In genomic region chr3:88142546-88142915, GRCm38 (mm10) we compare ENCODE assay signal across 8 mouse cellular contexts. TPM values are rescaled to one million over a fixed set of nuclear protein-coding genes. Genes with fewer than 3 reads are reported as not detected.
DNase-seq lines count a peak whose midpoint lies in the region; ATAC-seq and TF ChIP-seq lines count a peak whose summit lies in the region.

No protein-coding gene starts in this region.

- peak overlapping the region; percentile 86 for H3K9ac ChIP-seq in heart, adult 2 months (ENCODE audit: low read depth, low read length)
- H3K9ac ChIP-seq in hindbrain, embryonic 15.5 days: peak overlapping the region; percentile 90
- peak overlapping the region; percentile 84 for H3K9ac ChIP-seq in midbrain, embryonic 14.5 days (replicated peaks; ENCODE audit: low read length)

- H3K9me3 ChIP-seq in hindbrain, embryonic 15.5 days: no peaks in the 10 kb centered on the region
- H3K9me3 ChIP-seq in midbrain, embryonic 14.5 days (ENCODE audit: control insufficient read depth, low read length): no peaks in the 10 kb centered on the region

- peaks cover 14% of the 10 kb centered on the region for H3K79me2 ChIP-seq in heart, adult 2 months (replicated peaks; ENCODE audit: control insufficient read depth, insufficient read depth, low read length)

- peaks cover 10% of the 10 kb centered on the region for H3K36me3 ChIP-seq in heart, adult 2 months (ENCODE audit: control insufficient read depth, insufficient read depth, low read length)
- H3K36me3 ChIP-seq in thymus, adult 2 months (ENCODE audit: control insufficient read depth, insufficient read depth, low read length): no peaks in the 10 kb centered on the region
- no peaks in the 10 kb centered on the region for H3K36me3 ChIP-seq in hindbrain, embryonic 15.5 days
- no peaks in the 10 kb centered on the region for H3K36me3 ChIP-seq in midbrain, embryonic 14.5 days (ENCODE audit: control insufficient read depth, insufficient read depth, low read length)

- peak; percentile 59 for ATAC-seq in hindbrain, embryonic 15.5 days (ENCODE audit: low FRiP score, low read depth)
- peak; percentile 53 for ATAC-seq in midbrain, embryonic 14.5 days (ENCODE audit: low FRiP score, low TSS enrichment)

- WGBS in heart, adult 2 months: under 1% methylated on average over 55 of the region's 57 CpGs
- under 1% methylated on average over 57 of the region's 57 CpGs for WGBS in thymus, adult 2 months
- 0% methylated on average over 57 of the region's 57 CpGs for WGBS in hindbrain, embryonic 15.5 days
- 0% methylated on average over 57 of the region's 57 CpGs for WGBS in midbrain, embryonic 14.5 days

- no peaks in the 10 kb centered on the region for H3K27me3 ChIP-seq in heart, adult 2 months (ENCODE audit: control insufficient read depth, insufficient read depth, low read length)
- no peaks in the 10 kb centered on the region for H3K27me3 ChIP-seq in thymus, adult 2 months (ENCODE audit: control insufficient read depth, insufficient read depth, low read length)
- 0 out of 2 replicates have a peak, but pooled peaks cover 8% of the 10 kb centered on the region for H3K27me3 ChIP-seq in hindbrain, embryonic 15.5 days
- H3K27me3 ChIP-seq in midbrain, embryonic 14.5 days (ENCODE audit: control insufficient read depth, insufficient read depth, low read length): peaks cover 18% of the 10 kb centered on the region

- DNase-seq in heart, adult 2 months: no peak
- no peak for DNase-seq in heart, adult 9 months (ENCODE audit: low spot score in 2 of 2)
- no peak for DNase-seq in thymus, adult 2 months
- DNase-seq in thymus, postnatal 36 days: no peak
- peak; percentile 83 for DNase-seq in midbrain, embryonic 14.5 days
- DNase-seq in adipocyte (ENCODE audit: low spot score): no peak
- DNase-seq in cerebellum, postnatal 4 days (ENCODE audit: low spot score in 2 of 2): no peak

- H3K27ac ChIP-seq in heart, adult 2 months: peak overlapping the region; percentile 99
- peak overlapping the region; percentile 88 for H3K27ac ChIP-seq in thymus, adult 2 months (ENCODE audit: control insufficient read depth, insufficient read depth, low read length)
- peak overlapping the region; percentile 99 for H3K27ac ChIP-seq in hindbrain, embryonic 15.5 days (replicated peaks)
- peak overlapping the region; percentile 97 for H3K27ac ChIP-seq in midbrain, embryonic 14.5 days (replicated peaks; ENCODE audit: low read depth, low read length)

- H3K4me2 ChIP-seq in hindbrain, embryonic 15.5 days: peak overlapping the region; percentile 91
- peak overlapping the region; percentile 95 for H3K4me2 ChIP-seq in midbrain, embryonic 14.5 days (ENCODE audit: low read length)

- H3K4me3 ChIP-seq in heart, adult 2 months: peak overlapping the region; percentile 96
- peak overlapping the region; percentile 96 for H3K4me3 ChIP-seq in thymus, adult 2 months (ENCODE audit: control insufficient read depth, insufficient read depth, low read length)
- peak overlapping the region; percentile 95 for H3K4me3 ChIP-seq in hindbrain, embryonic 15.5 days
- H3K4me3 ChIP-seq in midbrain, embryonic 14.5 days (replicated peaks; ENCODE audit: low read depth, low read length): peak overlapping the region; percentile 92

- no peak for TF ChIP-seq EP300 in heart, adult 2 months (IDR thresholded peaks at IDR 0.05; ENCODE audit: insufficient read depth, low read depth, low read length)

- H3K4me1 ChIP-seq in heart, adult 2 months (ENCODE audit: control insufficient read depth, insufficient read depth, low read length): peaks cover 39% of the 10 kb centered on the region
- H3K4me1 ChIP-seq in thymus, adult 2 months (replicated peaks; ENCODE audit: control insufficient read depth, insufficient read depth, low read length): peaks cover 53% of the 10 kb centered on the region
- H3K4me1 ChIP-seq in hindbrain, embryonic 15.5 days (replicated peaks): peaks cover 74% of the 10 kb centered on the region
- peaks cover 47% of the 10 kb centered on the region for H3K4me1 ChIP-seq in midbrain, embryonic 14.5 days (ENCODE audit: control insufficient read depth, insufficient read depth, low read length)

- intact Hi-C loops in heart, adult 2 months (cut with DNase I): loop anchor here (2.0 to 5.0 kb wide), 2 partner anchors 32 to 160 kb away; no protein-coding TSS in a partner anchor

- TF ChIP-seq POLR2A in heart, adult 2 months (IDR thresholded peaks at IDR 0.05; ENCODE audit: insufficient read depth, low read depth, low read length): no peak
- TF ChIP-seq POLR2A in thymus, adult 2 months (IDR thresholded peaks at IDR 0.05; ENCODE audit: control insufficient read depth, extremely low read depth, insufficient read depth, low read length, poor library complexity): no peak

- no peak for TF ChIP-seq CTCF in heart, adult 2 months (IDR thresholded peaks at IDR 0.05)
- no peak for TF ChIP-seq CTCF in thymus, adult 2 months (IDR thresholded peaks at IDR 0.05; ENCODE audit: borderline replicate concordance, control insufficient read depth, extremely low read depth, insufficient read depth, low read length, poor library complexity)

RNA-seq across cellular contexts. Expression of gene Mef2d, which starts 0.4 kb away (rescaled TPM):
- total RNA-seq in heart, adult 2 months (2021): 100 to 1,000 TPM; 118 to 129 TPM
- 119 and 122 TPM in 2 replicates for polyA plus RNA-seq in heart, adult 2 months (2012; rRNA removed)
- polyA plus RNA-seq in thymus, adult 2 months (2012; rRNA removed): 343 and 377 TPM in 2 replicates
- polyA plus RNA-seq in hindbrain, embryonic 15.5 days (2015; fragmentation: Nextera tagmentation; extraction: Ambion mirVana): 19.2 and 23.9 TPM in 2 replicates
- 22.3 and 23.7 TPM in 2 replicates for polyA plus RNA-seq in midbrain, embryonic 14.5 days (2014; fragmentation: Nextera tagmentation; extraction: Ambion mirVana)
